Comparison of ENCODE assay signal across 8 mouse cellular contexts in the genomic region with DNA sequence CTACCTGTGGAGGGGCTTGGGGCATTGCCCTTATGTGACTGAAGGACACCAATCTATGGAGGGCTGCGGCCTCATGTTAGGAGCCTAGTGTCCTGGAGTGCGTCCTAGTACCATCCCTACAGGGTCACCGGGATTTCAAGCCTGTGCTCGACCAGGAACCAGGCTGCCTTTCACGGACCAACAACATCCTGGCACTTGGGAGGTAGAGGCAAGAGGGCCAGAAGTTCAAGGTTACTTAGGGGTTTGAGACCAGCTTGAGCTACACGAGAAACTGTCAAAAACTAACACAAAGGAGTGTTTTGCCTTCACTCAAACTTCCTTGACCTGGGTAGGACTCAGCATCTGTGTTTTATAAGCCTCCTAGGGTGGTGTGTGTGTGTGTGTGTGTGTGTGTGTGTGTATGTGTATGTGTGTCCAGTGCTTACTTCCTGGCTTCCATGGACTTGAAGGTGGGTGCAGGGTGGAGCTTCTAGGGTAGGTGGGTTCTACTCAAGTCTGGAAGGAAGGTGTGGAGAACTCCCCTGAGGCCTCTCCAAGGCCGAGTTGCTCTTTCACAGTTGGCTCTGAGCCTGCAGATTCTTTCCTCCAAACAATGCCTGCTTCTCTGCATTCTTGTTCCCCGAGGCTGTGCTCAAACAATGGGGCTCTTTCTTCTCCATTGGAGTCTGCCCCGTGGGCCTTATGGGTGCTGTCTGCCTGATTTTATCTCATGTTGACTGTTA. TPM values are rescaled to one million over a fixed set of nuclear protein-coding genes. Genes with fewer than 3 reads are reported as not detected.
DNase-seq lines count a peak whose midpoint lies in the region; ATAC-seq and TF ChIP-seq lines count a peak whose summit lies in the region.

No protein-coding gene starts in this region.

- H3K4me3 ChIP-seq in embryonic fibroblast, embryonic 13.5 days (ENCODE audit: insufficient read depth, low read length): no peak overlapping the region
- H3K4me3 ChIP-seq in hindbrain, embryonic 11.5 days (ENCODE audit: low read depth, low read length): no peak overlapping the region
- H3K4me3 ChIP-seq in liver, embryonic 12.5 days: no peak overlapping the region

- H3K9me3 ChIP-seq in hindbrain, embryonic 11.5 days (ENCODE audit: control insufficient read depth, low read length): no peaks in the 10 kb centered on the region
- no peaks in the 10 kb centered on the region for H3K9me3 ChIP-seq in liver, embryonic 12.5 days (replicated peaks)

- WGBS in hindbrain, embryonic 11.5 days: 45% methylated on average over 9 of the region's 9 CpGs
- 63% methylated on average over 9 of the region's 9 CpGs for WGBS in liver, embryonic 12.5 days (ENCODE audit: insufficient replicate concordance)

- no peak overlapping the region; the same call in 1 of the 2 replicates for H3K4me2 ChIP-seq in hindbrain, embryonic 11.5 days (replicated peaks; ENCODE audit: low read depth, low read length)
- no peak overlapping the region for H3K4me2 ChIP-seq in liver, embryonic 12.5 days

- no peak overlapping the region for H3K9ac ChIP-seq in hindbrain, embryonic 11.5 days (ENCODE audit: low read depth, low read length)
- H3K9ac ChIP-seq in liver, embryonic 12.5 days: no peak overlapping the region

- TF ChIP-seq CTCF in embryonic fibroblast, embryonic 13.5 days (IDR thresholded peaks at IDR 0.05; ENCODE audit: borderline replicate concordance, insufficient read depth, low read length): no peak

- H3K27ac ChIP-seq in embryonic fibroblast, embryonic 13.5 days (ENCODE audit: insufficient read depth, low read length): peak overlapping the region; percentile 28
- H3K27ac ChIP-seq in hindbrain, embryonic 11.5 days (ENCODE audit: low read depth, low read length): peak overlapping the region; percentile 81
- no peak overlapping the region for H3K27ac ChIP-seq in liver, embryonic 12.5 days

- TF ChIP-seq POLR2A in embryonic fibroblast, embryonic 13.5 days (IDR thresholded peaks at IDR 0.05; ENCODE audit: low read depth, low read length): no peak

- no peaks in the 10 kb centered on the region for H3K36me3 ChIP-seq in hindbrain, embryonic 11.5 days (ENCODE audit: control insufficient read depth, insufficient read depth, low read length)
- no peaks in the 10 kb centered on the region for H3K36me3 ChIP-seq in liver, embryonic 12.5 days

- no peaks in the 10 kb centered on the region for H3K27me3 ChIP-seq in hindbrain, embryonic 11.5 days (ENCODE audit: control insufficient read depth, insufficient read depth, low read length)
- no peaks in the 10 kb centered on the region for H3K27me3 ChIP-seq in liver, embryonic 12.5 days (replicated peaks)

- DNase-seq in ZHBTc4 (ENCODE audit: low read depth, low spot score): peak; percentile 95
- peak; percentile 53 for DNase-seq in hindbrain, embryonic 11.5 days (ENCODE audit: low spot score)
- DNase-seq in lung, postnatal 4 days: peak; percentile 61 to 69
- DNase-seq in right cerebral cortex, postnatal 25 days: no peak
- DNase-seq in cerebellum, postnatal 14 days: no peak

- peaks cover 12% of the 10 kb centered on the region for H3K4me1 ChIP-seq in embryonic fibroblast, embryonic 13.5 days (ENCODE audit: control insufficient read depth, insufficient read depth, low read length)
- peaks cover 26% of the 10 kb centered on the region for H3K4me1 ChIP-seq in hindbrain, embryonic 11.5 days (replicated peaks; ENCODE audit: control insufficient read depth, insufficient read depth, low read length)
- peaks cover 27% of the 10 kb centered on the region for H3K4me1 ChIP-seq in liver, embryonic 12.5 days

- peak; percentile 51 for ATAC-seq in hindbrain, embryonic 11.5 days (ENCODE audit: low FRiP score)
- no peak for ATAC-seq in liver, embryonic 12.5 days
- ATAC-seq in CD4-positive, CD25-positive, alpha-beta regulatory T cell, adult 4 months: no peak

RNA-seq across cellular contexts. Expression of a gene that starts 40.1 kb away (rescaled TPM):
- 38.4 and 41.5 TPM in 2 replicates for polyA plus RNA-seq in embryonic fibroblast, embryonic 13.5 days (2011; ENCODE audit: insufficient read length, low read depth, missing spikeins)
- 19.8 and 21.2 TPM in 2 replicates for polyA plus RNA-seq in hindbrain, embryonic 11.5 days (2014; fragmentation: Nextera tagmentation; extraction: Ambion mirVana)
- 10.3 and 11.0 TPM in 2 replicates for polyA plus RNA-seq in liver, embryonic 12.5 days (2016; fragmentation: Nextera tagmentation; extraction: Ambion mirVana)
- 10 to 100 TPM in 1 of 2 experiments, 1 to 10 TPM in 1; 8.9 to 10.7 TPM for polyA plus RNA-seq in CD4-positive, CD25-positive, alpha-beta regulatory T cell, adult 4 months (2017; shearing (Covaris generic))

Comparison
In these comparisons a context has a peak if more than half of its experiments do, and no peak if none do; other contexts are left out.
1. DNase-seq: peak in ZHBTc4 (single experiment), hindbrain, embryonic 11.5 days (single experiment) and lung, postnatal 4 days (2 of 2); none in right cerebral cortex, postnatal 25 days (single experiment) and cerebellum, postnatal 14 days (0 of 2).